Mouse (Mus musculus): ENCODE data around the gene Zfp992. TPM values are rescaled to one million over a fixed set of nuclear protein-coding genes. Genes with fewer than 3 reads are reported as not detected.

The Zfp992 gene
- polyA plus RNA-seq, 1 experiment from 2014 or later = 1.8 TPM

Other genes starting within 250 kb of the Zfp992 start
- 0.11 and 0.15 TPM in 2 replicates for gene Zfp981, start 53.0 kb downstream of the Zfp992 start, polyA plus RNA-seq (2014; fragmentation: Nextera tagmentation; extraction: Ambion mirVana)
- 2.5 and 2.9 TPM in 2 replicates for gene Zfp993, start 161.9 kb downstream of the Zfp992 start, polyA plus RNA-seq (2014; fragmentation: Nextera tagmentation; extraction: Ambion mirVana)